Mouse (Mus musculus) MEL (cell line): Measurements from ENCODE around the gene Ipmk. TPM values are rescaled to one million over a fixed set of nuclear protein-coding genes. Genes with fewer than 3 reads are reported as not detected.

Experiments used
- DNase-seq: peaks from one replicate; pipeline ENCODE4 v3.0.0; 2011; ENCODE audit warnings: low read depth, low spot score
- H3K27ac ChIP-seq: 2 replicates; pipeline ENCODE4 v1.5.1; 2012; ENCODE audit warnings: low read depth, mild to moderate bottlenecking, control low read depth, low read length, moderate library complexity; ENCODE audit not compliant: control insufficient read depth
- H3K27me3 ChIP-seq, 2 experiments: fragments of 150-350 bp in 1 of 2; sonication (generic) in 1 of 2; 2 replicates each; pipeline ENCODE4 v1.6.1; 2012; ENCODE audit warnings: low read length in 2 of 2, mild to moderate bottlenecking in 2 of 2, improper control_type of control experiment in 1 of 2, moderate library complexity in 1 of 2; ENCODE audit not compliant: insufficient read depth in 2 of 2, control insufficient read depth in 1 of 2
- H3K36me3 ChIP-seq, 2 experiments: 2 replicates each; pipeline ENCODE4 v1.6.1; 2012 to 2014; ENCODE audit warnings: low read length in 2 of 2, improper control_type of control experiment in 1 of 2, inconsistent platforms in 1 of 2, mild to moderate bottlenecking in 1 of 2; ENCODE audit not compliant: insufficient read depth in 2 of 2, control insufficient read depth in 1 of 2
- H3K4me1 ChIP-seq, 2 experiments: fragments of 150-350 bp in 1 of 2; sonication (generic) in 1 of 2; 2 replicates each; pipeline ENCODE4 v1.6.1; 2012; ENCODE audit warnings: low read length in 2 of 2, improper control_type of control experiment in 1 of 2, mild to moderate bottlenecking in 1 of 2; ENCODE audit not compliant: insufficient read depth in 2 of 2, control insufficient read depth in 1 of 2
- H3K4me3 ChIP-seq, 2 experiments: fragments of 150-350 bp in 1 of 2; sonication (generic) in 1 of 2; 2 replicates each; pipeline ENCODE4 v1.5.1; 2012; ENCODE audit warnings: low read depth in 2 of 2, low read length in 2 of 2, mild to moderate bottlenecking in 2 of 2, moderate library complexity in 2 of 2, control low read depth in 1 of 2, improper control_type of control experiment in 1 of 2; ENCODE audit not compliant: control insufficient read depth in 1 of 2, insufficient read depth in 1 of 2
- H3K79me2 ChIP-seq: 2 replicates; pipeline ENCODE4 v1.6.1; 2012; ENCODE audit warnings: mild to moderate bottlenecking, low read length, moderate library complexity; ENCODE audit not compliant: control insufficient read depth, poor library complexity, insufficient read depth
- H3K9ac ChIP-seq: 2 replicates; pipeline ENCODE4 v1.6.1; 2012; ENCODE audit warnings: low read depth, mild to moderate bottlenecking, control low read depth, low read length, moderate library complexity; ENCODE audit not compliant: control insufficient read depth, poor library complexity, severe bottlenecking
- H3K9me3 ChIP-seq: fragments of 150-350 bp; sonication (generic); replicated peaks from 2 replicates; pipeline ENCODE4 v1.6.1; 2012; ENCODE audit warnings: mild to moderate bottlenecking, low read length, improper control_type of control experiment, moderate library complexity; ENCODE audit not compliant: insufficient read depth
- BHLHE40 ChIP-seq: IDR thresholded peaks from 2 replicates; pipeline ENCODE4 v1.6.1; 2012; ENCODE audit warnings: low read depth, mild to moderate bottlenecking, inconsistent platforms, low read length, improper control_type of control experiment, borderline replicate concordance
- CHD2 ChIP-seq: IDR thresholded peaks from 2 replicates; pipeline ENCODE4 v1.6.1; 2011; ENCODE audit warnings: low read length, improper control_type of control experiment
- ELF1 ChIP-seq: IDR thresholded peaks from 2 replicates; pipeline ENCODE4 v1.6.1; 2014; ENCODE audit warnings: low read depth, mild to moderate bottlenecking, inconsistent platforms, low read length, improper control_type of control experiment, moderate library complexity
- EP300 ChIP-seq, 2 experiments: IDR thresholded peaks; 2 replicates each; pipeline ENCODE4 v1.6.1; 2011; ENCODE audit warnings: improper control_type of control experiment in 2 of 2, low read length in 2 of 2, low read depth in 1 of 2, mild to moderate bottlenecking in 1 of 2
- ETS1 ChIP-seq: IDR thresholded peaks from 2 replicates; pipeline ENCODE4 v1.6.1; 2012; ENCODE audit warnings: low read depth, mild to moderate bottlenecking, inconsistent platforms, low read length, improper control_type of control experiment, moderate library complexity
- GABPA ChIP-seq: IDR thresholded peaks from 2 replicates; pipeline ENCODE4 v1.6.1; 2012; ENCODE audit warnings: low read depth, mild to moderate bottlenecking, inconsistent platforms, low read length, improper control_type of control experiment, moderate library complexity
- KAT2A ChIP-seq: conservative IDR thresholded peaks from 2 replicates; pipeline ENCODE4 v1.6.1; 2012; ENCODE audit warnings: low read depth, low read length, improper control_type of control experiment, inconsistent platforms
- MAFK ChIP-seq: IDR thresholded peaks from 2 replicates; pipeline ENCODE4 v1.6.1; 2011; ENCODE audit warnings: low read depth, mild to moderate bottlenecking, low read length, improper control_type of control experiment, borderline replicate concordance
- MAZ ChIP-seq: IDR thresholded peaks from 2 replicates; pipeline ENCODE4 v1.6.1; 2012; ENCODE audit warnings: low read depth, mild to moderate bottlenecking, inconsistent platforms, low read length, improper control_type of control experiment
- MYB ChIP-seq: IDR thresholded peaks from 2 replicates; pipeline ENCODE4 v1.6.1; 2011; ENCODE audit warnings: mild to moderate bottlenecking, low read depth, low read length, improper control_type of control experiment
- MYC ChIP-seq: IDR thresholded peaks from 2 replicates; pipeline ENCODE4 v1.6.1; 2011; ENCODE audit warnings: low read depth, mild to moderate bottlenecking, low read length, improper control_type of control experiment, moderate library complexity
- POLR2A ChIP-seq, 2 experiments: IDR thresholded peaks; 2 replicates each; pipeline ENCODE4 v1.6.1; 2011 to 2012; ENCODE audit warnings: low read length in 2 of 2, mild to moderate bottlenecking in 2 of 2, control low read depth in 1 of 2, improper control_type of control experiment in 1 of 2, low read depth in 1 of 2, moderate library complexity in 1 of 2; ENCODE audit not compliant: control insufficient read depth in 1 of 2, insufficient read depth in 1 of 2, poor library complexity in 1 of 2
- POLR2AphosphoS5 ChIP-seq: IDR thresholded peaks from 2 replicates; pipeline ENCODE4 v1.6.1; 2012; ENCODE audit warnings: low read depth, borderline replicate concordance, mild to moderate bottlenecking, inconsistent platforms, low read length, moderate library complexity, mixed read lengths
- RCOR1 ChIP-seq: IDR thresholded peaks from 2 replicates; pipeline ENCODE4 v1.6.1; 2012; ENCODE audit warnings: low read depth, mild to moderate bottlenecking, inconsistent platforms, low read length, improper control_type of control experiment
- SIN3A ChIP-seq: IDR thresholded peaks from 2 replicates; pipeline ENCODE4 v1.6.1; 2012; ENCODE audit warnings: low read length, improper control_type of control experiment, inconsistent platforms
- SMC3 ChIP-seq: IDR thresholded peaks from 2 replicates; pipeline ENCODE4 v1.6.1; 2011; ENCODE audit warnings: low read depth, low read length, improper control_type of control experiment
- TAL1 ChIP-seq: IDR thresholded peaks from 2 replicates; pipeline ENCODE4 v1.6.1; 2012; ENCODE audit warnings: mild to moderate bottlenecking, inconsistent platforms, low read length, moderate library complexity, mixed read lengths
- TBP ChIP-seq: IDR thresholded peaks from 2 replicates; pipeline ENCODE4 v1.8.0; 2011; ENCODE audit warnings: low read depth, low read length, improper control_type of control experiment
- TCF12 ChIP-seq: IDR thresholded peaks from 2 replicates; pipeline ENCODE4 v1.6.1; 2014; ENCODE audit warnings: low read depth, mild to moderate bottlenecking, inconsistent platforms, low read length, improper control_type of control experiment, moderate library complexity
- USF2 ChIP-seq, 2 experiments: IDR thresholded peaks; 2 replicates each; pipeline ENCODE4 v1.6.1; 2011 to 2012; ENCODE audit warnings: improper control_type of control experiment in 2 of 2, low read length in 2 of 2, borderline replicate concordance in 1 of 2, inconsistent platforms in 1 of 2, low read depth in 1 of 2, mild to moderate bottlenecking in 1 of 2; ENCODE audit not compliant: insufficient read depth in 1 of 2
- ZC3H11A ChIP-seq: IDR thresholded peaks from 2 replicates; pipeline ENCODE4 v1.6.1; 2012; ENCODE audit warnings: low read depth, mild to moderate bottlenecking, inconsistent platforms, low read length, improper control_type of control experiment
- ZKSCAN1 ChIP-seq: IDR thresholded peaks from 2 replicates; pipeline ENCODE4 v1.6.1; 2012; ENCODE audit warnings: low read depth, mild to moderate bottlenecking, inconsistent platforms, low read length, improper control_type of control experiment, moderate library complexity
- ZNF384 ChIP-seq: IDR thresholded peaks from 2 replicates; pipeline ENCODE4 v1.6.1; 2012; ENCODE audit warnings: low read depth, mild to moderate bottlenecking, inconsistent platforms, low read length, improper control_type of control experiment
- polyA plus RNA-seq, 2 experiments: library from polyadenylated mRNA; stranded (reverse) in 1 of 2; unstranded in 1 of 2; fragments of >175 nt in 1 of 2; fragments of >200 nt in 1 of 2; gene quantifications; 2 replicates each; pipeline versions ENCODE4 v1.2.1 to v1.2.4; 2012; ENCODE audit warnings: low replicate concordance in 2 of 2, low read depth in 1 of 2; ENCODE audit not compliant: insufficient read length in 2 of 2, insufficient read depth in 1 of 2, missing spikeins in 1 of 2
- total RNA-seq: library from RNA; depleted of rRNA; stranded (reverse); fragments of 300-350 nt; gene quantifications from 2 replicates; pipeline ENCODE4 v1.2.3, GENCODE M21; 2012

The Ipmk gene
- total and polyA plus RNA-seq, 3 experiments, result 21.0 to 36.7 TPM; not detected in 1

DNA sequence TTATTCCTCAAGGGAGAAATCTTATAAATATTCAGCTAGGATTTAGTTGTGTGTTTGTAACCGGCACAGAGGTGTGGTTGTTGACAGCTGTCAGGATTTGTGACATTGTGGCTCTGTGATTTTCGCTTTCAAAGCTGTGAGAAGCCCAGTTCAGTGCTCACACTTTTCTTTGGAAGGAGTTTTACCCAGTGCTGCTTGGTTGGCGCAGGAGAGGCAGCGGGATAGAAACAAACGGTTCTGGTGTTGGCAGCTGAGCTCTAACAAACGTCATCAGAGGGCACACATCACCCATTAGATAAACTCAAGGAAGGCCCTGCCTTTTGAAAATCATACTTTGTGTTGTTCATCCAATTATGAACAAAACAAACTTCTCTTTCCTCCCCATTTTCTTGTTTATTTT, 79.2 kb downstream of the Ipmk start:
- Histone ChIP-seq H3K4me1 (no peaks in the 10 kb centered on the region), H3K36me3 (no peaks in the 10 kb centered on the region), H3K4me3 (no peak overlapping the region), H3K9me3 (no peaks in the 10 kb centered on the region), H3K27me3 (no peaks in the 10 kb centered on the region), H3K27ac (no peak overlapping the region), H3K79me2 (no peaks in the 10 kb centered on the region), H3K9ac (no peak overlapping the region)
- DNase-seq, result no peak
- TF ChIP-seq MYC (no peak), TBP (no peak), BHLHE40 (no peak), MAFK (no peak), EP300 (IDR thresholded peaks at IDR 0.05; ENCODE audit: low read depth in 1 of 2, low read length in 2 of 2) (no peak), SMC3 (no peak)

DNA sequence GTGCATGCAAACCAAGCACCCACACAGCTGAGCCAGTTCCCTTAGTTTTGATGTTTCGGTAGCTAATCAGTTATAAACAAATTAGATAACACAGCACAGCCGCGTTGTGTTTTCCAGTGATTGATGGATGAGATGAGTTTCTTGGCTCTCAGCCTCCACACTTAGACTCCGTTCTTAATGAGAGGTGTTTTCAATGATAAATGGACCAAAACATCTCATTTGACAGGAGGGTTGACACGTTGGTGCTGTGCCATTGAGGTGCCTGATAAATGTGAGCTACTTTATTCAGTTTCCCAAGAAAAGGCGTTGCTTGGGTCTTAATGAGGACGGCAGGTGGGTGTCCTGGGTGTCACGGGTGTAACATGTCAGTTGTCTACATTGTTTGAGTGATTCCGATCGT, 79.8 kb downstream of the Ipmk start:
- Histone ChIP-seq H3K27me3 (no peaks in the 10 kb centered on the region), H3K27ac (no peak overlapping the region), H3K79me2 (no peaks in the 10 kb centered on the region), H3K9me3 (no peaks in the 10 kb centered on the region), H3K36me3 (no peaks in the 10 kb centered on the region), H3K4me1 (no peaks in the 10 kb centered on the region), H3K4me3 (no peak overlapping the region), H3K9ac (no peak overlapping the region)
- DNase-seq, result no peak
- TF ChIP-seq ZKSCAN1 (no peak), ETS1 (no peak), GABPA (no peak), ZC3H11A (no peak), MYB (no peak), SIN3A (no peak), MAZ (no peak), POLR2AphosphoS5 (no peak), ELF1 (no peak), TCF12 (no peak), POLR2A (IDR thresholded peaks at IDR 0.05; ENCODE audit: control insufficient read depth in 1 of 2, insufficient read depth in 1 of 2, low read depth in 1 of 2, low read length in 2 of 2, poor library complexity in 1 of 2) (no peak), USF2 (IDR thresholded peaks at IDR 0.05; ENCODE audit: borderline replicate concordance in 1 of 2, insufficient read depth in 1 of 2, low read depth in 1 of 2, low read length in 2 of 2) (no peak), TBP (no peak), RCOR1 (no peak), KAT2A (no peak), ZNF384 (no peak), CHD2 (no peak), TAL1 (no peak)
